Mouse (Mus musculus) embryonic facial prominence, embryonic 15.5 days (tissue): ENCODE results near the gene Trim11. TPM values are rescaled to one million over a fixed set of nuclear protein-coding genes. Genes with fewer than 3 reads are reported as not detected.

Experiments used
- ATAC-seq: fragments of 200-750 bp; cut with Nextera tagmentation; 2 replicates; pipeline ENCODE4 v1.8.0; 2017; ENCODE audit warnings: low read depth, moderate TSS enrichment; ENCODE audit not compliant: insufficient number of reproducible peaks, low FRiP score, low TSS enrichment
- H3K27ac ChIP-seq: fragments of 300-500 bp; sonication (generic); replicated peaks from 2 replicates; pipeline ENCODE4 v1.5.1; 2015; ENCODE audit warnings: mild to moderate bottlenecking, inconsistent platforms
- H3K27me3 ChIP-seq: fragments of 300-500 bp; sonication (generic); 2 replicates; pipeline ENCODE4 v1.6.1; 2015; ENCODE audit warnings: inconsistent platforms
- H3K36me3 ChIP-seq: fragments of 300-500 bp; sonication (generic); 2 replicates; pipeline ENCODE4 v1.6.1; 2015; ENCODE audit warnings: mild to moderate bottlenecking, inconsistent platforms
- H3K4me1 ChIP-seq: fragments of 300-500 bp; sonication (generic); 2 replicates; pipeline ENCODE4 v1.6.1; 2015; ENCODE audit warnings: inconsistent platforms
- H3K4me2 ChIP-seq: fragments of 300-500 bp; sonication (generic); replicated peaks from 2 replicates; pipeline ENCODE4 v1.6.1; 2015; ENCODE audit warnings: mild to moderate bottlenecking, inconsistent platforms
- H3K4me3 ChIP-seq: fragments of 300-500 bp; sonication (generic); replicated peaks from 2 replicates; pipeline ENCODE4 v1.5.1; 2015; ENCODE audit warnings: mild to moderate bottlenecking, inconsistent platforms
- H3K9ac ChIP-seq: fragments of 300-500 bp; sonication (generic); 2 replicates; pipeline ENCODE4 v1.6.1; 2015; ENCODE audit warnings: inconsistent platforms
- H3K9me3 ChIP-seq: fragments of 300-500 bp; sonication (generic); replicated peaks from 2 replicates; pipeline ENCODE4 v1.6.1; 2016; ENCODE audit warnings: inconsistent platforms
- WGBS: fragments of 180-500 bp; shearing (Covaris S2); methylation state at CpG from one replicate; pipeline ENCODE4 v1.1.7; 2015; 5-methylcytosine and 5-hydroxymethylcytosine counted together
- polyA plus RNA-seq: library from polyadenylated mRNA; unstranded; fragments of >200 nt; fragmentation: Nextera tagmentation; extraction: Ambion mirVana; gene quantifications from 2 replicates; pipeline ENCODE4 v1.2.1, GENCODE M21; 2015

Gene Trim11
- polyA plus RNA-seq, 1 experiment from 2014 or later, result 23.3 TPM

- Histone ChIP-seq H3K27me3 (no peaks in the 10 kb centered on the region), H3K4me3 (no peak overlapping the region), H3K27ac (no peak overlapping the region), H3K4me1 (no peaks in the 10 kb centered on the region), H3K9ac (no peak overlapping the region), H3K4me2 (no peak overlapping the region), H3K36me3 (peaks cover 9% of the 10 kb centered on the region; the same call in 1 of the 2 replicates), H3K9me3 (no peaks in the 10 kb centered on the region)
- no peak for ATAC-seq
- 81% methylated on average over 6 of the region's 6 CpGs for WGBS
These were observed 8.2 kb upstream of the Trim11 start for GRCm38 (mm10) chr11:58969659-58970058.

- H3K36me3 ChIP-seq, result peaks cover 9% of the 10 kb centered on the region; the same call in 1 of the 2 replicates
- ATAC-seq, result no peak
These were observed 6.9 kb upstream of the Trim11 start for GRCm38 (mm10) chr11:58970831-58971530.

GRCm38 (mm10) chr11:58971796-58972195 is 6.1 kb upstream of the Trim11 start:
- ATAC-seq, result no peak

More at GRCm38 (mm10) chr11:58970831-58971530, 6.9 kb upstream of the Trim11 start:
- 90% methylated on average over 21 of the region's 21 CpGs for WGBS
- Histone ChIP-seq H3K9me3 (no peaks in the 10 kb centered on the region), H3K9ac (no peak overlapping the region), H3K27me3 (no peaks in the 10 kb centered on the region), H3K4me1 (no peaks in the 10 kb centered on the region), H3K4me2 (no peak overlapping the region), H3K27ac (no peak overlapping the region), H3K4me3 (no peak overlapping the region)

GRCm38 (mm10) chr11:58974414-58974813 is 3.5 kb upstream of the Trim11 start:
- no peak overlapping the region for H3K4me3 ChIP-seq
- H3K36me3 ChIP-seq, result peaks cover 9% of the 10 kb centered on the region; the same call in 1 of the 2 replicates
- ATAC-seq, result no peak
- H3K4me2 ChIP-seq, result no peak overlapping the region
- H3K4me1 ChIP-seq, result peaks cover 18% of the 10 kb centered on the region
- H3K27me3 ChIP-seq, result no peaks in the 10 kb centered on the region
- H3K27ac ChIP-seq, result no peak overlapping the region
- WGBS, result 85% methylated on average over 3 of the region's 3 CpGs
- no peaks in the 10 kb centered on the region for H3K9me3 ChIP-seq
- H3K9ac ChIP-seq, result no peak overlapping the region

More at GRCm38 (mm10) chr11:58971796-58972195, 6.1 kb upstream of the Trim11 start:
- Histone ChIP-seq H3K4me1 (peaks cover under 1% of the 10 kb centered on the region; the same call in 1 of the 2 replicates), H3K9me3 (no peaks in the 10 kb centered on the region), H3K4me2 (no peak overlapping the region), H3K27me3 (no peaks in the 10 kb centered on the region), H3K36me3 (peaks cover 9% of the 10 kb centered on the region; the same call in 1 of the 2 replicates), H3K9ac (no peak overlapping the region), H3K4me3 (no peak overlapping the region), H3K27ac (no peak overlapping the region)
- WGBS, result 90% methylated on average over 3 of the region's 3 CpGs

- Histone ChIP-seq H3K9ac (peak overlapping the region; percentile 87), H3K4me1 (peaks cover 36% of the 10 kb centered on the region), H3K27me3 (no peaks in the 10 kb centered on the region), H3K4me3 (peak overlapping the region; percentile 99), H3K27ac (no peak overlapping the region), H3K36me3 (peaks cover 4% of the 10 kb centered on the region), H3K4me2 (peak overlapping the region; percentile 93), H3K9me3 (no peaks in the 10 kb centered on the region)
- WGBS, result 0% methylated on average over 29 of the region's 29 CpGs
- ATAC-seq, result no peak
These were observed 743 bp upstream of the Trim11 start for GRCm38 (mm10) chr11:58977150-58977549.

GRCm38 (mm10) chr11:58977607-58978026 is 276 bp upstream of the Trim11 start:
- Histone ChIP-seq H3K4me2 (peak overlapping the region; percentile 93), H3K27ac (peak overlapping the region; percentile 68), H3K4me3 (peak overlapping the region; percentile 99), H3K36me3 (peaks cover 9% of the 10 kb centered on the region), H3K4me1 (peaks cover 36% of the 10 kb centered on the region), H3K27me3 (no peaks in the 10 kb centered on the region), H3K9ac (peak overlapping the region; percentile 87), H3K9me3 (no peaks in the 10 kb centered on the region)
- no peak for ATAC-seq
- WGBS, result under 1% methylated on average over 21 of the region's 21 CpGs

GRCm38 (mm10) chr11:58978706-58979030 is 775 bp downstream of the Trim11 start:
- no peak for ATAC-seq
- H3K27ac ChIP-seq, result peak overlapping the region; percentile 68
- H3K9me3 ChIP-seq, result no peaks in the 10 kb centered on the region
- peak overlapping the region; percentile 87 for H3K9ac ChIP-seq
- H3K36me3 ChIP-seq, result peaks cover 15% of the 10 kb centered on the region
- peaks cover 36% of the 10 kb centered on the region for H3K4me1 ChIP-seq
- WGBS, result 1% methylated on average over 5 of the region's 5 CpGs
- no peaks in the 10 kb centered on the region for H3K27me3 ChIP-seq
- peak overlapping the region; percentile 93 for H3K4me2 ChIP-seq
- H3K4me3 ChIP-seq, result peak overlapping the region; percentile 99

- peaks cover 20% of the 10 kb centered on the region for H3K36me3 ChIP-seq
- peak overlapping the region; percentile 99 for H3K4me3 ChIP-seq
- WGBS, result 65% methylated on average over 3 of the region's 3 CpGs
- peak overlapping the region; percentile 87 for H3K9ac ChIP-seq
- peak overlapping the region; percentile 93 for H3K4me2 ChIP-seq
- H3K9me3 ChIP-seq, result no peaks in the 10 kb centered on the region
- H3K27me3 ChIP-seq, result no peaks in the 10 kb centered on the region
- no peak for ATAC-seq
- peak overlapping the region; percentile 34; the same call in 1 of the 2 replicates for H3K27ac ChIP-seq
- peaks cover 36% of the 10 kb centered on the region for H3K4me1 ChIP-seq
These were observed 1.3 kb downstream of the Trim11 start for GRCm38 (mm10) chr11:58979183-58979582.

GRCm38 (mm10) chr11:58979661-58980060 is 1.8 kb downstream of the Trim11 start:
- Histone ChIP-seq H3K4me1 (peaks cover 36% of the 10 kb centered on the region), H3K27me3 (no peaks in the 10 kb centered on the region), H3K9ac (0 out of 2 replicates have a peak overlapping the region, but pooled peaks have one; percentile 87), H3K27ac (peak overlapping the region; percentile 34; the same call in 1 of the 2 replicates), H3K9me3 (no peaks in the 10 kb centered on the region), H3K4me2 (peak overlapping the region; percentile 93), H3K36me3 (peaks cover 25% of the 10 kb centered on the region), H3K4me3 (peak overlapping the region; percentile 99)
- ATAC-seq, result no peak
- WGBS, result 59% methylated on average over 7 of the region's 7 CpGs

GRCm38 (mm10) chr11:58980381-58980990 is 2.6 kb downstream of the Trim11 start:
- Histone ChIP-seq H3K4me3 (no peak overlapping the region), H3K9me3 (no peaks in the 10 kb centered on the region), H3K4me2 (peak overlapping the region; percentile 93), H3K27ac (no peak overlapping the region), H3K9ac (no peak overlapping the region), H3K36me3 (peaks cover 33% of the 10 kb centered on the region), H3K4me1 (peaks cover 36% of the 10 kb centered on the region), H3K27me3 (no peaks in the 10 kb centered on the region)
- ATAC-seq, result no peak
- WGBS, result 46% methylated on average over 5 of the region's 5 CpGs

- H3K36me3 ChIP-seq, result peaks cover 46% of the 10 kb centered on the region
- peak overlapping the region; percentile 22; the same call in 1 of the 2 replicates for H3K27ac ChIP-seq
- WGBS, result 50% methylated on average over 14 of the region's 14 CpGs
- H3K4me1 ChIP-seq, result peaks cover 35% of the 10 kb centered on the region
- no peak for ATAC-seq
- no peak overlapping the region for H3K9ac ChIP-seq
- H3K9me3 ChIP-seq, result no peaks in the 10 kb centered on the region
- H3K4me2 ChIP-seq, result no peak overlapping the region
- no peak overlapping the region for H3K4me3 ChIP-seq
- H3K27me3 ChIP-seq, result no peaks in the 10 kb centered on the region
These were observed 3.9 kb downstream of the Trim11 start for GRCm38 (mm10) chr11:58981541-58982447.
